Mouse (Mus musculus) heart, postnatal 4 days (tissue): ENCODE results near the gene Gm4450. TPM values are rescaled to one million over a fixed set of nuclear protein-coding genes. Genes with fewer than 3 reads are reported as not detected.
A peak's percentile ranks its signal among the peaks of the same experiment; 100 is the strongest.
"Not testable (repeated sequence)": the region's sequence is repeated elsewhere in the genome, so short reads cannot be mapped to it uniquely, and the experiment has no call there.

Source experiments
- DNase-seq: peaks from one replicate; pipeline ENCODE4 v3.0.0; 2021
- total RNA-seq, 2 experiments: library from RNA; stranded (reverse); gene quantifications; 2 replicates each; pipeline ENCODE4 v1.2.3; 2021

Gm4450 gene
- total RNA-seq, 2 experiments from 2014 or later, result not detected

DNA sequence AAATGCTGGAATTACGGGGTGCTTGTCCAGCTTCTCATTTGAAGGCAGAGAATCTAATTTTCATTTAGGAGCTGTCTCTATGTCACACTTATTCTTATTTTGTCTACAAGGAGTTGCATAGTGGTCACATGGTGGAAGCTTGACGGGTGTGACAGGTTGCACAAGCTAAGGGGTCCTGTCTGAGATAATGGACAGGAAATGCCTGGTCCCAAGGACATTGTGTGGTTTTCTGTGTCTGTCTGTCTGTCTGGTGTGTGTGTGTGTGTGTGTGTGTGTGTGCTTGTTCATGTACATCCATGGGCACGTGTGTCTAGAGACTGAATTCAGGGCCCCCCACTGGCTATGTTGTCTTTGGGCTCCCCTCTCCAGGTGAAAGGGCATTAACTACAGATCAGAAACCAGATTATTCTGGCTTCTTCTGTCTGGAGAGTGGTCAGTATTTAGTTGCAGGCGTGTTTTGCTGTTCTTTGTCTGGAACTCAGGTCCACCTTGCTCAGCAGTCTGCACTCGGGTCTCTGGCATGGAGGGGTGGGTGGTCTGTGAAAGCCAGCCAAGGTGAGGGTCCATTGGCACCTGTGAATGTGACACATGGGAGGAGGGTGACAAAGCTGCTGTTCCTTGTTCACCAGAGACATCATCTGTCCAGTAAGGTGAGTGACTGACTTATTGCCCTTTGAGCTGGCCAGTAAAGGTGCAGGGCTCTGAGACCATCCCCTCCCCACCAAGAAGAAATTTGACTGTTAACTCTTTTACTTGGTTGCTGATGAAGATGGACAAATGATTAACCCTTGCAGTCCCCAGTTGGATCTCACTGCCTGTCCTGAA, 40.3 kb downstream of the Gm4450 start:
- DNase-seq, result no peak

DNA sequence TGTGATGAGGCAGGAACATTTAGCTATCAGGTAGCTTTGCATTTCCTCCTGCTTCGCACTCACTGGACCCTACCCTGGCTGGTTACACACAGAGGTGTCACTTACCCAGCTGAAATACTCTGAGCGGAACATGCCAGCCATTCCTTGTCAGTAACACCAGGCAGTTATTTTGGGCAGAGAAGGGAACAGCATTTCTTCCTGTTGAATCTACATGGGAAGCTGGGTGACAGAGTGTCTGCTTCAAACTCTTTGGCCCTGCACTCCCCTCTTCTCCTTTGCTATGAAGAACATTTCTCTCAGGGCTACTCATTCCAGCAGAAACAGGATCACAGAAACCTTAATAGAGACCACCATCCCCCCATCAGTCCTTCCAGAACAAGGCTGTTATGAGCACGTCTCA, 42.6 kb downstream of the Gm4450 start:
- DNase-seq, result peak; percentile 49

DNA sequence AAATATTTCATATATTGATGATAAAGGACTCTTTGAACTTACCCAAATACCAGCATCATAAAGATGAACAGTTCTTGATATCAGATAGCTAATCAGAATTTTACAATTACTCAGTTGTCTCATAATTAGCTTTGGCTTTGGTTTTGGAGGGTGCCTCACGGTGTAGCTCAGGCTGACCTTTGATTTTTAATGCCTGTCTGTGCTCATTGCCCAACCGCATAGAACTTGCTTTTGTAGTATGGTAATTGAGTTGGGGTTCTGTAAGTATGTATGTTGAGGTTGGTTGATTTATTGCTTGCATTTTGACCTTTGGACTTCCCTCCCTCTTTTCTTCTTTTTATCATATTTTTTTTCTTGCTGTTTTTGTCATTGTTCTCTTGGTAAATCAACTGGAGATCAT, 43.2 kb downstream of the Gm4450 start:
- no peak for DNase-seq

DNA sequence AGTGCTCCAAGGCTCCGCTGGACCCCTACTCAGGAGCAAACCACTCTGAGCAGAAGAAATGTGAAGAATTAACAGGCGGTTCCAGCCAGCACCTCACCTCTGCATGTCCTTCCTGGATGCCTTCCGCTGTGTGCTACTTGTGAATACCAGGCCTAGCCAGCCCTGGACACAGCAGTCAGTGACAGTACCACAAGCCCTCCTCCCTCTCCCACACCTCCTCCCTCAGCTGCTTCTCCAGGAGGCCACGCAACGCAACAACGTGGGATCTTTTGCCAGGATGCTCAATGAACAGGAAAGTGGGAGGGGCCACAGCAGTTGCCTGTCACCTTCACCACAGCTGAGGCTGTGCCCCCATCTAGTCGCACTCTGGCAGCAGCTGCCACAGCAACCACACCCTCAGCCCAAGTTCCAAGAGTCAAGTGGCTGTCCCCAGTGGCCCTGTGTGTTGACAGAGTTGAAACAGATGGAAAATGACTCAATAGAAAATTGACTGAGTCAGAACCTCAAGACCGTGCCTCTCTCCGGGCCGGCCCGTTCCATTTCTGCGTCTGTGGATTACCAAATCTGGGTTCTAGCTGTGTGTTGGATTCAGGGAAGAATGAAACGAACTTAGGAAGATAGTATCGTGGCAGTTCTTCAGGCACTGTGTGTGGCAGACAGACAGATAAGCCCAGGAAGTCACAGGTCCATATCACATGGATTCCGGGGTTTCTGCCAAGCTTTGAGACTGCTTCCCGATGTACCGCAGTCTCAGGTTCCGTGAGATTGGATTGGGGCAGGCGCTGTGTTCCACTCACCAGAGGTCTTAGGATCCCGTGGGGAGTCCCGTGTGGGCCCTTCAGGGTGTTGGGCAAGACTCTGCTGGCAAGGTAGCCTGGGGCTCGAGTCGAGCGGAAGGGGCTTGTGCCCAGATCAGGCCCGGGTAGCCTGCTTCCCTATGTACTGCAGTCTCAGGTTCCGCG, 46.0 kb downstream of the Gm4450 start:
- not testable (repeated sequence) for DNase-seq

DNA sequence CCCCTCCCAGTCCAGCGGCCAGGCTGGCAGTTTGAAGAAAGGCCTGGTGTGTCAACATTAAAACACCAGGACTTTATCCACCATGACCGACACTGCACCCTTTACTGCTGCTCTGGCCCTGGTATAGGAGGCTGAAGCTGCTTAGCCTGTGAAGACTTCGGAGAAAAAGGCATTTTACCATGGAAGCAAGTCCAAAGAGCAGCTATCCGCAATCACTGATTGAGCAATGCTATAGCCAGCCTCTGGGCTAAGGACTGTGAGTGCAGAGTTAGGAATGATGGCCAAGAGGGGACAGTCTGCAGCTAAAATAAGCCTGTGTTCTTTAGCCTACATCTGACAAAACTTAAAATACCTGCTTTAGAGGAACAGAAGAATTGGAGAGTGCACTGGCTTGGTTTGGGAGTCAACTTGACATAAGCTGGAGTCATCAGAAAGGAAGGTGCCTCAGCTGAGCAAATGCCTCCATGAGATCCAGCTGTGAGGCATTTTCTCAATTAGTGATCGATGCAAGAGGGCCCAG, 49.6 kb downstream of the Gm4450 start:
- not testable (repeated sequence) for DNase-seq

DNA sequence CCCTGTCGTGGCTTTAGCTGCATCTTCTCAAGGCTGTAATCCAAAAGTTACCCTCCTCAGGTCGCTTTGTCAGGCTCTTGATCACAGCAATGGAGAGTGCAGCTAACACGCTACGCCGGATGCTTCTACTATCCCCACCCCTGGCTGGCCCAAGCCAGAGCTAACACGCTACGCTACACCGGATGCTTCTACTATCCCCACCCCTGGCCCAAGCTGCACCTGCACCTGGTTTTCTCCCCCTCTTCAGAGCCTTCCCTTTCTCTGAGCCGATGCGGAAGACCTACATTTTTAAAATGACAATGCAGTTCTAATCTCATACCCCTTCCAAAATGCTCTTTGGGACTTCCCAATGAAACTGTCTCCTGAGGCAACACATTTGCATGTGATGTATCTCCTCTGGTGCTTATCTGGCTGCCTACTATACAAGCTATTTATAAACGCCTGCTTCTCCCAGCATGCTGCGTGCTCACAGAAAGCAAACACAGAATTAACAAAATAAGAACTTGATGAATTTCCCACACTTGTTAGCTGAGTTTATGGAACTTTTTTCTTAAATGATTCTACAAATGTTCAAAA, 50.3 kb downstream of the Gm4450 start:
- not testable (repeated sequence) for DNase-seq

DNA sequence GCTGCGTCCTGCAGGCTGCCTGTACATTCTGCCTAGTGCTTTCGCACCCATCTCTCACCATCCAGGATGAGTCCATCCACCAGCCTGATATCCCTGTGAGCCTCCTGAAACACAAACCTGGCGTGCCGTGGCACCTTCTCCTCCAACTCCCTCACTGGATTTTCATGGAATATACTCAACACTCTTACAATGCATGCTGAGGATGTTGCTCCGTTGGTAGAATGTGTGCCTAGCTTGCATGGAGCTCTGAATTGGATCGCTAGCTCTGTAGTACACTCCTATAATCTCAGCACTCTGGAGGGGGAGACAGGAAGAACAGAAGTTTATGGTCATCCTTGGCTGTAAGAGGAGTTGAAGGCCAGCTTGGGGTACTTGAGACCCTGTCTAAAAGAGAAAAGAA, 51.0 kb downstream of the Gm4450 start:
- DNase-seq, result not testable (repeated sequence)

DNA sequence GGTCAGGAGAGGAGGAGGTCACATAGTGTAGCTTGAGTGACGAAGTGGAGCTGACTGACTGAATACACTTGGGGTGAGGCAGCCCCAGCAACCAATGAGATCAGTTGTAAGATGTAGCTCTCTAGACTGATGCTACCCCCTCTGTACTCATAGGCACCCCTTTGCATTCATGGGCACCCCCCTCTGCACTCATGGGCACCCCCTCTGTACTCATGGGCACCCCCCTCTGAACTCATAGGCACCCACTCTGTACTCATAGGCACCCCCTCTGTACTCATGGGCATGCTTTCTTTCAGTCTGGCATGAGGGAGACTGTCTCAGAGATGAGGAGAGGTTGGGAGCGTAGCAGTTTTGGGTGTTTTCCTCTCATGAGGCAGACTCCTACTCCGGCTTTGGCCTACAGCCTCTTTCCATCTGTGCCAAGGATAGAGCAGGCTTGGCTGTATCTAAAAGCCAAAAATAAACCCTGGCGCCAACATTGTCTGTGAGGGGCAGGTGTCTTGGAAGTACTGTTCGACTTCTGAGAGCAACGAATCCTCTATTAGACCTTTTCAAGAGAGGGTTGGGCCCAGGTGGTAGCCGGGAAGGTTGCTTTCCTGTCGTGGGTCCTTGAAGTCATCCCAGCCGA, 52.5 kb downstream of the Gm4450 start:
- DNase-seq, result not testable (repeated sequence)

Other genes with a start within 250 kb of the Gm4450 start
- not detected for gene Reg4, start 235.0 kb downstream of the Gm4450 start, total RNA-seq
- 100 to 1,000 TPM; 203 to 271 TPM for gene Hmgcs2, start 176.7 kb downstream of the Gm4450 start, total RNA-seq
- gene Phgdh, start 117.1 kb downstream of the Gm4450 start, total RNA-seq, result 10 to 100 TPM; 11.2 to 13.9 TPM
- 1 to 10 TPM; 9.4 to 9.8 TPM for gene Zfp697, start 74.7 kb downstream of the Gm4450 start, total RNA-seq
- gene Hsd3b4, start 53.4 kb upstream of the Gm4450 start, total RNA-seq, result not detected
- gene Gm10681, start 131.7 kb upstream of the Gm4450 start, total RNA-seq, result not detected
- not detected for gene Hsd3b5, start 173.1 kb upstream of the Gm4450 start, total RNA-seq